Mouse (Mus musculus): ENCODE data around the gene Dkk3.
"Not testable (repeated sequence)": the region's sequence is repeated elsewhere in the genome, so short reads cannot be mapped to it uniquely, and the experiment has no call there.

Gene Dkk3

GRCm38 (mm10) chr7:112130660-112131059 is 28.2 kb downstream of the Dkk3 start:
- no peak for DNase-seq (ENCODE audit: low spot score in 2 of 2)

DNA sequence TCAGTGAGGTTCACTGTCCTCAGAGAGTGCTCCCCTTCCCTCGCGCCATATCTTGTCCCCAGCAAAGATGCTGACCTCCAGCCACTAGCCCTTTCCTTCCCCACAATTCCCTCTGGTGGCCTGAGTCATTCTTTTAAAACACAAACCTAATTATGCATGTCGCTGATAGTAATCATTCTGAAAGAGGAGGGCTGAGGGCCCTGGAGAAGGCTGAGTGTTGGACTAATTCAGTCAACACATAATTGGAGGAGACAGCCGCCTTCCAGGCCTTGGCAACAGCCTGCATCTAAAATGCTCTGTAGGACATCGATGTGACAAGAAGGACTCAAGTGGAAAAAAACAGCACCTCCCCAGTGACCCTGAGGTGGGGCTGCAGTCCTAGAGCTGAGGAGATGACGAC is 29.0 kb downstream of the Dkk3 start:
- DNase-seq (ENCODE audit: low spot score in 2 of 2) = no peak

GRCm38 (mm10) chr7:112128810-112129209 is 30.0 kb downstream of the Dkk3 start:
- no peak for DNase-seq (ENCODE audit: low spot score in 2 of 2)

DNA sequence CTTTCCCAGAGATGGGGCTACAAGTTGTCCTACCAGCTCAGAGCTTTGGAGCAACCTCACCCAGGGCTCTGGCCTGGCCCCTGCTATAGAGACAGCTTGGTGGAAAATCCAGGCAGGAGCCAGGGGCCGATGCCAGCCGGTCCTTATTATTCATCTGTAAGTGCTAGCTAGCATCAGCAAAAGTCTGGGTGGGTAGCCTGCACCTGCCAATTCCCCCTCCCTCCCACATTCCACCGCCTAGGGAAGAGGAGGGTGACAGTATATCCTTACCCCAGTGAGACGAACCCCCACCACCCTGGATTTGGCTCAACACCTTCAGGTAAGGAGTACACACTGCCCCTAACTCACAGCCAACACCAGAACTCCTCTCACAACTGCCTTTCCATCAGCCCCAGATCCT is 30.9 kb downstream of the Dkk3 start:
- DNase-seq (ENCODE audit: low spot score in 2 of 2) = no peak

DNA sequence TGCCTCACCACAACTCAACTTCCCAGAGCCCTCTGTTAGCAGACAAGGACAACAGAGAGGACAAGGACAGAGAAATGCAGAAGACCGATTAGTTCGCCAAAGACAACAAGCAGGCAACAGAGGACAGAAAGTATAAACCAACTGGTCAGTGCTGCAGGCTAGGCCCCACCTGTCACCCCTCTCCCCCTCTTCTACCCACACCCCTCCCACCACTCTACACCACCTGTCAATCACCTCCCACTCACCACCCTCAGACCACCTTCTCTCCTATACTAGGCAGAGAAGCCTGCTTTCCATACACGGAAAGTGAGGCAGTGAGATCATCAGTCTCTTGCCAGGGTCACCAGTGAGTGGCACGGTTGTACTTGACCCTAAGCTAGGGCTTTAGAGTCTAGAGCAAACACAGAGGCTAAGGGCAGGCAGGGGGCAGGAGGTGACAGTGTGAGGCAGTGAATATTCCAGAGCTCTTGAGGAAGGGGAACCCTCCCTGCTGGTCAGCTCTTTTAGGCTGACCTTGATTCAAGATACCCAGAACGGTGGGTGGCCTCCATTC is 31.7 kb downstream of the Dkk3 start:
- no peak for DNase-seq (ENCODE audit: low spot score in 2 of 2)

DNA sequence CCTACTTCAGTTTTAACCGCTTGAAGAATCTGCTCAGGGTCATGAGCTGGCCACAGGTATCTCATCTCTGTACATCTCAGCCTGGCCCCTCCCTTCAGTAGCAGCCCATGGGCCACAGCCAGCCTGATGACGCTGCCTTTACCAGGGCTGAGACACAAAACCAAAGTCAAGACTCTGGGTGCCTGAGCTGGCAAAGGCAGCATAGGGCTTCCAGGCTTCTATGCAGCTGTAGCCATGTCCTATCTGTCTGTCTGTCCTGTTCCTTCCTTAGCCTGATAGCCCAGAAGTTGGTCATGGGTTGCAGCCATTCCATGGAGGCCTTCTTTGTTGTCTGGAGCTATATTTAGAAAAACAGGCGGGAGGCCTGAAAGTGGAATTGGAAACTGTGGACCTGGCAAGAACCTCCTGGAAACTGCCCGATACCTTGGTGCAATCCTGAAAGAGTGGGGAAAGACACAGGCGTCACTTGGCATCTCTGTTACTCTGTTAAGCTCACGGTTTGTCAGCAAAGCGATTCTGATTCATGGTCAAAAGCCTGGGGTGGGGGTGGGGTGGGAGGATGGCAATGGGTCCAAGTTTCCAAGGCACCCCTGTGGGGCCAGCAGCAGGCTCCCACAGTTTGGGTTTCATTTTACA is 33.1 kb downstream of the Dkk3 start:
- no peak for DNase-seq (ENCODE audit: low spot score in 2 of 2)

DNA sequence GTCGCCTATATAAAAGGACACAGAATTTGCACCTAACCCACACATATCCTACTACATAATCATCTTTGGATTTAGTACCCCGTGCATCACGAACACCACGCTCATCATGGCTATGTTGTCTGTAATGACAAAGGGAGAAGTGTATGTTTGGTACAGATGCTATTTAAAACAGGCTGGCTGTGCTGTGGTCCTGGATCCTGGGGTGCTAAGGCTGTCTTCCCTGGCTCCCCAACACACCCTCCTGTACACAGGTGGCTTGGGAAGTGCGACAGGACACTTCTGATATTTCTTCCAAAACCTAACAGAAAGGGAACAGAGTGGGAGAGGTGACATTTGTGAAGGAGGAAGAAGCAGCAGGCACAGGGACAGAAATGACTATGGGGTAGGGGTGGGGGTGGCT is 35.2 kb downstream of the Dkk3 start:
- DNase-seq (ENCODE audit: low spot score in 2 of 2) = no peak

GRCm38 (mm10) chr7:112121866-112122500 is 36.9 kb downstream of the Dkk3 start:
- no peak for DNase-seq (ENCODE audit: low spot score in 2 of 2)

DNA sequence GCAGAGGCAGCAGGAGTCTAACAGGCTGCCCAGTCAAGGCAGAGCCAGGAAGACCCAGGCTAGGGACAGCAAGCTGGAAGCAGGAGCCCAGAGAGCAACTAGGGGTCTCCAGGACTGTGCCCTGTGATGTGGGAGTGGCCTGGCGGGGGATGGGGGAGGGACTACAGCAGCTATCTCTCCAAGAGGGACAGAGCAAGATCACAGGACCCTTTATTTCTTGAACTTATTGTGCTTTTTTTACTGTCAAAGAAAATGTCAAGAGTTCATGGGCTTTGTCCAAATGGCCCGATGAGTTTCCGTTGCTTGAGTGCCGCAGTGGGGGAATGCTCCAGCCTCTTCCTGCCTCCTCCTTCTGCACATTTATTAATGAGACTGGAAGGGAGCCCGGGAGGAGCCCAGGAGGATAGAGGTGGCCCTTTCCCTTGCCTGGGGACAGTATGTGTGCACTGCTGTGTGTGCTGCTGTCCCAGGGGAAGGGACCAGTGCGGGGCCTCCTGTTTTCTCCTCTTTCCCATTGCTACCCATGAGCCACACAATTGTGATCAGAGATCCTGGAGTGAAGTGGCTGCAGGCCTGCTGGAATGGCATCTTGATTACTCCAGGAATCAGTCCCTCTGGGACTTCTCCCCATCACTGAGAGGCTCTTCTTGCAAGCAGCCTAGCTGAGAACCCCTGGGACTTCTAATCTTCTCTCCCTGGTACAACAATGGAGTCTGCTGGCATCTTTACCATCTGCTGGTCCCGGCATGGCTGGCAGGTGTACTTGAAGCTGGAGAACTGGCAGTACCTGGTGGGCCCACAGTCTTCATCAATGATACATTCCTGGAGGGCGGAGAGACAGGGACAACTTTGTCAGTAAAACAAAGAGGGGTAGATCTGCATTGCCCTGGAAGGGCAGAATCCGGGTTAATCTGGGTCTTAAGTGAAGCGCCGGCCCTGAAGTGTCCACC is 37.7 kb downstream of the Dkk3 start:
- DNase-seq (ENCODE audit: low spot score in 2 of 2) = no peak

GRCm38 (mm10) chr7:112119248-112119647 is 39.6 kb downstream of the Dkk3 start:
- DNase-seq (ENCODE audit: low spot score in 2 of 2) = no peak

DNA sequence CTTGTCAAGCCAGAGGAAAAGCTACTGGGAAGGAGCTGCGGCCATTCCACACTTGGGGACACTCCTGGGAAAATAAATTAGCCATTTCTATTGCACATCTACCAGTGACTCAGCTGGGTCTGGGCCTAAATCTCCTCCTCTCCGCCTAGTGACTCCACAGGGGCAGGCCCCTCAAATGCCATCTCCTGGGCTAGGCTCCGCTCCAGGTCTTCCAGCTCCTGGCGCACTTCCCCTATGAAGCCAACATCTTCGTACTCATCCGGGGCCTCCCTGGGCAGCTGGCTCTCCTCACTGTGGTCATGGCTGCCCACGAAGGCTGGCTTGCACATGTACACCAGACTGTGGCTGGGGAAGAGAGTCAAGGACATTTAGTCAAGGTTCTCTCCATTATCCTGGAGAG is 40.8 kb downstream of the Dkk3 start:
- DNase-seq (ENCODE audit: low spot score in 2 of 2) = no peak

- no peak for DNase-seq (ENCODE audit: low spot score in 2 of 2)
These were observed 41.4 kb downstream of the Dkk3 start for GRCm38 (mm10) chr7:112117501-112117900.

DNA sequence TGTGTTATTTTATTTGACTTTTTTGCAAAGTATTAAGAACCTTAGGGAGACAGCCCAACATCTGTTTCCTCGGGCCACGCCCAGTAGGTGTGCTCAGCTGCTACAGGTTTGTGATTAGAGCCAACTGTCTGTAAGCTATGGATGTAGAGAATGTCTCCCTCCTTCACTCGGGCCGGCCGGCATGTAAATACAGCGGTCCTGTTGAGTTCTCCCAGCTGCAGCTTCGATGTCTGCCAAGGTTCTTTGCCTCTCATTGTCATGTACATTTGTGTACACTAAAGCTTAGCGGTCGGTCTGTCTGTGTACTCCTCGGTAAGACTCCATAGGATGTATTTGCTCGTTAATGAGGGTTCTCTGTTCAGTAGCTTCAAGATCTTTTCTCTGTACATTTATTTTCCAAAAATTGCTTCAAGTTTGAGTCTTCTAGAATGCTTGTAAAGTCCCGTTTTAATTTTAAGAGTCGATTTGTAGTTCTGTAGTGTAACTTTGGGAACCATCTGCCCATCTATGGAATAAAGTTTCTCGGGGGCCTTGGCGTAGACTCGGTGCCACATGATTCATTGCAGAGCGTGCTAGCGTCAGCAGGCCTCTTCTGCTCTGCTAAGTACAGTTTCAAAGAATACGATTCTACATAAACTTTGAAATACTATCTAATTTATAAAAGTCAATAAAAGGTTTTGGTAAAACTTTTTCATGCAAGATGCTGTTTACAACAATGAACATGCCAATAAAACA is 48.1 kb downstream of the Dkk3 start:
- no peak for DNase-seq (ENCODE audit: low spot score in 2 of 2)

DNA sequence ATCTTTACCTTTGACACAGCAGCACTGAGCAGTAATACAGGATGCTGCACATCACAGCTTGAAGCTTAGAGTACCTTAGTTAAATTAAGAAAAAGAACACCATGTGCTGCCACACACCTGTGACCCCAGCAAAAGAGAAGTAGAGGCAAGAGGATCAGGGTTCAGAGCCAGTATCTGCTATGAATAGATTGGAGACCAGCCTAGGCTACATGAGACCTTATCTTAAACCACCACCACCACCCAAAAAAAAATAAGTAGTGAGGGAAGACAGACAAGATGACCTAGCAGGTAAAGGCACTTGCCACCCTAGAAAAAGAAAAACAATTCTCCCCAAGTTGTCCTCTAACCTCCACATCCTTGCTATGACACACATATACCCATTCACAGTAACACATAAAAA is 50.1 kb downstream of the Dkk3 start:
- no peak for DNase-seq (ENCODE audit: low spot score in 2 of 2)

DNA sequence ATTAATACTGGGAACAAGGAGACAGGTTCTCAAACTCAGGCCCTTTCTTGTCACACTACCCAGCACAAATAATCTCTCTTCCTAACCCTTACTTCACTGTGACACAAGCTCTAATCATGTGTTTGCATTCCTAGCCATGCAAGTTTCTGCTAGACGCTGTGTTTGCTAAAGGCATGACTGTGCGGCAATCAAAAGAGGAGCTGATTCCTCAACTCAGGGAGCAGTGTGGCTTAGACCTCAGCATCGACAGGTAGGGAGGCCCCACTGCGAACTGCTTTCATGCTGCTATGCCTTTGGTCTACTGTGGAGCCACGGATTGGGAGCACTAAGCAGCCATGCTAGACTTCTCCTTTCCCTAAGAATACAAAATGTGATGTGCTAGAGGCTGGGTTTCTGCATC is 55.0 kb downstream of the Dkk3 start:
- no peak for DNase-seq (ENCODE audit: low spot score in 2 of 2)

GRCm38 (mm10) chr7:112102933-112103332 is 55.9 kb downstream of the Dkk3 start:
- DNase-seq (ENCODE audit: low spot score in 2 of 2) = no peak

- no peak for DNase-seq (ENCODE audit: low spot score in 2 of 2)
These were observed 58.0 kb downstream of the Dkk3 start for GRCm38 (mm10) chr7:112100887-112101286.

GRCm38 (mm10) chr7:112094923-112095322 is 63.9 kb downstream of the Dkk3 start:
- DNase-seq (ENCODE audit: low spot score in 2 of 2) = not testable (repeated sequence)

- DNase-seq (ENCODE audit: low spot score in 2 of 2) = no peak
These were observed 72.7 kb downstream of the Dkk3 start for GRCm38 (mm10) chr7:112086186-112086585.

- DNase-seq (ENCODE audit: low spot score in 2 of 2) = peak; percentile 47 to 62
These were observed 73.8 kb downstream of the Dkk3 start for GRCm38 (mm10) chr7:112085062-112085461.

DNA sequence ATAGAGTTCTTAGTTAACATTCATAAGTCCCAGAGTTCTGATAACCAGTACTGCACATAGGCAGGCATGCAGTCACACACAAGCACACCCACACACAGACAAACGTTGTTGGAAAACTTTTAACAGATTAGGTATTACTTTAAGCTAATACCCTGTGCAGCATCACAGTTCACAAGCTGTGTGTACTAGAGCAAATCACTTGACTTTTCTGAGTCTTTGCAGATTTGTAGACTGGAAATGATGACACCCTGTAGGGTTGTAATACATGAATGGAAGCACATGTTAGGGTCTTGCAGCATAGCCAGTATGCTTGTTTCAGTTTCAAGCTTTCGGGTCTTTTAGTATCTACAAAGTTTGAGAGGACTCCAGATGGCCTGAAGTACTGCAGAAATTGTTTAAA is 74.6 kb downstream of the Dkk3 start:
- DNase-seq (ENCODE audit: low spot score in 2 of 2) = no peak

- no peak for DNase-seq (ENCODE audit: low spot score in 2 of 2)
These were observed 76.2 kb downstream of the Dkk3 start for GRCm38 (mm10) chr7:112082636-112083035.
